Mouse (Mus musculus) 3134 (cell line): Measurements from ENCODE around the gene Pik3r4.

Source experiments
- DNase-seq: peaks from one replicate; pipeline ENCODE4 v3.0.0-alpha.2; 2011; ENCODE audit warnings: low spot score; ENCODE audit not compliant: insufficient read length; ENCODE audit errors: extremely low read depth

The Pik3r4 gene

DNA sequence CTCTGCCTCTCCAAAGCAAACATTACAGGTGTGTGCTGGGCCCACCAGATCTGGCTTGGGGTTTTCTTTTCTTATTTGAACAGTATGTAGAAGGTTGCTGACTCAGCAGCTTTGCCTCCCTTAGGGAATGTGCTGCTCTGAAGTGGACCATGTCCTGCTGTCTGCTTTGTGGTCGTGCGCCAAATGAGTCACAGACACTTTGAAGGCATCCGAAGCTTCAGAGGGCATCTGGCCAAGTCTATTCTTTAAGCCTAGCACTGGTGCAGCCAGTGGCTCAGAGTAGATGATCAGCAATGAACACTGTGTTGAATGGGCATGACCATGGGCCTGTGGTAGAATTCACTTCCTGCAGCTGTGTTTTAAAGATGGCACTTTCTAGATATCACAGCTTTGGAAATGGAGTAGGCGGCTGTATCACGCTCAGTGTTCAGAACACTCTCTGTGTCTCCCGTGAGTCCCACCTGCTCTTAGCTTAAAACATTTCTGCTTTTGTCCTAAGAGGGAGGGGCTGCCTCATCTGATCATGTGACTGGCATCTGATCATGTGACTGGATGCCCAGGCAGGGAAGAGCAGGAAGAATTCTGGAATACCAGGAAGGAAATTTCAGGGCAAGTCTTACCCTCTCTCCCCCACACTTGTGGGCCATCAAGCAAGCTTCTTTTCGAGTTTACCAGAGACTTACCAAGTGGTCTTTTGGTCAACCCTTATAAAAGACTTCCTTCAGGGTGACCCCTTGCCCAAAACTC lies 54.2 kb downstream of the Pik3r4 start:
- DNase-seq: peak; percentile 48

DNA sequence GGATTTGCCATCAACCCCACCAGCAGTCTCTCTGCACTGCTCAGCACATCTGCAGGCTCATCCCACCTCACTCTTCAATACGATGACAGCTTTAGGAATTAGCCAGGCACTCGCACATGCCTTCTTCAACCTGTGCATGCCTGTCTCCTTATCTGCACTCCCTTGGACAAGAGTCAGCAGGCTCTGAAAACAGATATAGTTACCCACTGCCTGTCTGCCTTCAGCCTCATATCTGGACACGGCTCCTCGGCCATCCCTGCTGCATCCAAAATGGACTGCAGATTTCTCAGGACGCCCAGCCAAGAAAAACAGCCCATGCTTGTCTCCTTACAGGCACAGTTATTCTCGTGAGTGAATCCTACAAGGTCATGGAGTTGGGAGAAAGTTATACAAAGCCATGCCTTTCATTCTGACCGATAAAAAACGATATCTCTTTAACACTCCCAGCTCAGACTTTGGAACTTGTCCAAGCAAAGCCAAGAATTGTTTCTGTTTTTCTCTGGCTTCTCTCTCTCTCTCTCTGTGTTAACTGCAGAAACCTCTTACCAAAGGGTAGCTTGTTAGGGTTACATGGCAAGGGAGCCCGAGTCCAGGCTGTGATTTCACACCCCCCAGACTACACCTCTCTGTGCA lies 55.1 kb downstream of the Pik3r4 start:
- no peak for DNase-seq

DNA sequence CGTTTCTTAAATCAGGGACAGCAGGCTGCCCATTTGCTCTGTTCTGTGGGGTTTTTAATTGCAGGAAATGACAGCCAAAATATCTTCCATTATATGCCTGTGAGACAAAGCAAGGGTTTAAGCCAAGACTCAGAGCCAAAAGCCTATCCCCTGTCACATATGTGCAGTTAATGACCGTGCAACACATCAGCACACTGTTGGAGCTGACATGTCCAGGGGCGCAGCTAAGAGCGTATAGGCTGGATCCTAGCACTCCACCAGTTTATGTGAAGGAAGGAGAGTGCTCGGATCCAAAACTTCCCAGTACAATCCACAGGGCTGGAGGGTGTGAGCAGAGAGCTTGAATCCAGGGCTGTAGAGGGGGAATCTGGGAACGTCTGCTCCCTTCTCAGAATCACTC lies 57.9 kb downstream of the Pik3r4 start:
- no peak for DNase-seq

DNA sequence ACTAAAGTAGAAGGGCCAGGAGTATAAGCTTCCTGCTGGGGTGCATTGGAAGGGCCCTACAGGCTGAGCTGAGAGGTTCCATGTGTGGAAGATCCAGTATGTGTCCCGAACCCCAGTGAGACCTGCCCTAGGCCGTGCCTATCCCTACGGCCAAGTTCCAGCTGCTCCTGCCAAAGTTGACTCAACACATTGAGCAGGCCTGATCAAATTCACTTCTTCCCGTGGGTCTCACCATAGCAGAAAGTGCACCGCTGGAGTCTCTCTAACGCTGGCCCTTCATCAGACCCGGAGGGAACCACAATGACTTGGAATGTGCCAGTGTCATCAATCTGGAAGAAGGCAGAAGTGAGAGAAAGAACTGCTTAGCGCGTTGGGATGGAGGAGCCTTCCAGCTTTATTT lies 59.2 kb downstream of the Pik3r4 start:
- peak; percentile 61 for DNase-seq

DNA sequence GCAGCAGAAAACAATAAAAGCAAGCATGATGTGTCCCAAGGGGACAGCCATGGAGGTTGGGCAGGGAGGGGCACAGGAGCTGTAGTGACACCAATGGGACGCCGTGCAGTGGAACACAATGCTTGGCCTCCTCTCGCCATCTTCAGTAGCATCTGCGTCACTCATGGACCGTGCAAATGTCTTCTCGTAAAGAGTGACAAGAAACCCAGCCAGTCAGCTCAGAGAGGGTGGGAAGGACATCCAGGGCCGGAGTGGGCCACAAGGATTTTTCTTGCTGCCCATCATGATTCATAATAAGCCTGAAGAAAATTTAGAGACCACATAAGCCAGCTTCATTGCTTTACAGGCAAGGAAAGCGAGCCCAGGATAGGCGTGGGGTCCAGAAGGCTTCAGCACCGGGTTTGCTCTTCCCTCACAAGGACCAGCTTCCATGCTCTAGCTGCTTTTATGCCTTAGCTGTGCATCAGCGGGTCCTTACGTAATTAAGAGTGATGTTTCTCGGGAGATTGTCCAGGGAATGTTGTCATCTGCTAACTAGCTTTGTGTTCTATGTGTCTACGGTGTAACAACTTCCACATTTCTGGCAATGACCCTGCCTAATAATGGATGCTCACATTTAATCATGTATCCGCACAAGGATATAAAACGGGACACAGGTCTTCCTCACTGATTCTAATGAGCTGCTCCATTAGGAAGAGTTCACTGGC lies 61.6 kb downstream of the Pik3r4 start:
- no peak for DNase-seq

DNA sequence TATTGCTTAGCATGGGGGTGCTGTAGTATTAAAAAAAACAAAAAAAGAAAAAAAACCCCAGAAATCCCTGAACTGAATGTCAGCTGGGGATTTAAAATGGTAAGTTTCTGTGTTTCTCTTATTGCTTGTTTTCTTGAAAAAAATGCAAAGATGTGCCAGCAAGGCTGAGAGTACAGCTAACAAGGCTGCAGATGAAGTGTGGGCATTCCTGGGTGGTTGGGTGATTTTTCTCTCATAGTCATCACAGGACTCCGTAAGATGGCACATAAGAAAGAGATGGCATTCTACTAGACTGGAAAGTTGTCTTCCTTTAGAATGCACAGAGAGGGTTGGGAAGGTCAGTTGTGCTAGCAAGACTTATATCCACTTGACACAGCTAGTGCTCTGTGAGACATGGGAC lies 62.2 kb downstream of the Pik3r4 start:
- no peak for DNase-seq

DNA sequence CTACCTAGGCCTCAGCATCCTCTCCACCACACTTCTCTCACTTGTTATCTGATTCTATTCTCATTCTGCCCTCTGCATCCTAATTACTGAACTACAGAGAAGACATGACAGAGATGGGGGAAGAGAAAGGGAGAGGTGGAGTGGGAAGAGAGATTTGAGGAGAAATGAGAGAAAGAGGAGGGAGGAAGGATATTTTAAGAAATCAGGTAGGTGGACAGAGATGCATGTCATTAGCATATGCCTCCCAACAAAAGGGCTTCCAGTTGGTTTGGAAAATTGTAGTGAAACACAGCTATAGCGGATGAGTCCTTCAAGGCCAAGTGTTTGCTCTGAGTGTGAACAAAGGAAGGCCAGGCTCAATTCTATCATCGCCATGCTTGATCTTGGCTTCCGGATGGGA lies 69.3 kb downstream of the Pik3r4 start:
- DNase-seq: no peak

DNA sequence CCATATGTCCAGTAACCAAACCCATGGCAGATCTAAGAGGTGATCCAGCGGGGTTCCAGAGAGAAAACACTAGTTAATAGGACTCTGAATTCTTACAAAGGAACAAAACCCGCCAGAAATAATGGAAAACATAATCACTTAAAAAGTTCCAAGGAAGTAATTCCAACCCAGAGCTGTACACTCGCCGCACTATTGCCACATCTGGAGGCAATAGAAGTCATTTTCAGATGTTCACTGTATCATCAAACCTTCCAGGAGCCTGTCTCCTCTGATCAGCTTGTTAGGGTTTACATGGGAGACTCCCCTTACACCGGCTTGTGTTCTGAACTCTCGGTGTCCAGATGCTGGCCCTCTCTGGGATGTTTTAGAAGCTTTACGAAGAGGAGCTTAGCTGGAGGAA lies 76.6 kb downstream of the Pik3r4 start:
- no peak for DNase-seq

DNA sequence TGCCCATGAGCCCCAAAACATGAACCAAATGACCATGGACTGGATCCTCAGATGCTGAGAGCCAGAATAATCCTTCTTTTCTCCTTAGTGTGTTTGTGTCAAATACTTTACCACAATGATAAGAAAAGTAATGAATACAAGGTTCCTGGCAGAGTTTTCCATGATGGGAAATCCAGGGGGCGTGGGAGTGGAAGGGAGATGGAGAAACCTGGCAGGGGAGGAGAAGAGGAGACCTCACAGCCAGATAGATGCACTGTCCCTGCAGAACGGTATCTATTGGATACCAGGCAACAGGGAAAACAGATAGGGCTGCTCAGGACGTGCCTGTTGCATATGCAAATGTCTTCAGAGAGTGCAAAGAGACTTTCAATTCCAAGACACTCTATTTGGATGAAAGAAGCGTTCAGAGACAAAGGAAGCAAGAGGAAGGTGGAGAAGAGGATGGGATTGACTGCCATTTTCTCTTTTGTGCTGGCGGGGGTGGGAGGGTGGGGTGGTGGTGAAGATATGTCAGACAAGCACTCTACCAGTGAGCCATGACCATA lies 77.1 kb downstream of the Pik3r4 start:
- DNase-seq: no peak

DNA sequence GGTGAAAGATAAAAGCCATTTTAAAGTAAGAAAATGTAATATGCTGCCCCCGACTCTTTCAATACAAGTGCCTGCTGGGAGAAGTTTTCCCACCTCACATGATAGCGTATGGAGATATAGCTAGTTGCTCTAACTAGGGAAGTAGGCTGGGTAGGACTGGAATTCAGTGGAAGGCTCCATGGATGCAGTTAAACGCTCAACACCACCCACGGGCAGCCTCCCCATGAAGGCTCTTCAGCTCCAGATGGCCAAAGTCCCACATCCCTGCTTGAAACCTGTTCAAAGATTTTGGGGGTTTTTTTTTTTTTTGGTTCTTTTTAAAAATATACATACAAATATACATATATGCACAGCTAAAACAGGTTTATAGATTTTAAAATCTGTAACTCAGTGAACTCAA lies 77.7 kb downstream of the Pik3r4 start:
- DNase-seq: no peak

DNA sequence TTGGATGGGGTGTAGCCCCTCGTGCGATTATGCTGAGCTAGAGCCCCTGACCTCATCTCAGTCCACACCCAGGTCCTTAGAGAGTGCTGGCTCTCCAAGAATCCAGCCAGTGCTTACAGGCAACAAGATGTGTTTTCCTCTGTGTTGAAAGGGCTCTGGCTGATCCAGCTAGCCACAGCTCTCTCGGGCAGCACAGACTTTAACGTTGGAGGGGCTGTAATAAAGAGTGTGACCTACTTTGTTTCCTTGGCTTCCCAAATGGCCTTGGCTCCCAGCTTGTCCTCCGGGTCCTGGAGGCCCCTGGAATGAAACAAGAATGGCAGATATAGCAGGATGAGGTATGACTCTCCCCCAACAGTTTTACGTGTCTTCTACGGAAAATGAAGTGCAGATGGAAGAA lies 89.2 kb downstream of the Pik3r4 start:
- DNase-seq: no peak

DNA sequence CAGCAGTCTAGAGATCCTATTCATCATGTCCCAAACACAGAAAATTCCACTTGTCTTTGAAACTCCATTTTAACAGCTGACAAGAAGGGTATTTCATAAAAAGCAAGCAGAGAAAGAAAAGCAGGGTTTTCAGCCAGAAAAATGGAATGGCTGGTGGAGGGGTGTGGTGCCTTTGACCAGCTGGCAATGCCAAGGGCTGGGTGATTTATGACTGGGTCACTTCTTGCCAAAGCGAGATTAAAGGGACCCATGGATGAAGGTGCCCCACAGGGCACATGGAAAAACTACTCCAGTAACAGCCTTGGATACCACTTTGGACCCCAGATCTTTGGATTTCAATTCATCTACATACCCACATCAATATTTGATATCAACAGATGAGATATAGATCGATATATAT lies 91.9 kb downstream of the Pik3r4 start:
- DNase-seq: no peak

DNA sequence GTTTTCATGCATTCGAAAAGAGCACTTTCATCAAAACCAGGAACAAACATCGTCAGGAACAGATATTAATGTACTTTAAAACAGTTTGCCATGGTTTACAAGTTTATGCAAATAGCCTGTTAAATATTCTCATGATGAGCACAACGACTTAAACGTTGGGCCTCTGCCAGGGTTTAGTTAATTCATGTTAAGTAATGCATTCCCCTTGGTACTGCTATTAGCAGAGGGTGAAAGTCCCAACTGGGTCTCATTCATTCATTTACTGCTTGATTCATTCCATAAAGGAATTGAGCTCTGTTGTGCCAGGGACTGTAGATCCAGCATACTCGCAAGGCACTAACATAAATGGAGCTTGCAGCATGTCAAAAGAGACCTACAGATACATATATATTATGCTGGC lies 92.4 kb downstream of the Pik3r4 start:
- no peak for DNase-seq
